Mouse (Mus musculus): ENCODE data around the gene 0610010K14Rik.

0610010K14Rik gene

DNA sequence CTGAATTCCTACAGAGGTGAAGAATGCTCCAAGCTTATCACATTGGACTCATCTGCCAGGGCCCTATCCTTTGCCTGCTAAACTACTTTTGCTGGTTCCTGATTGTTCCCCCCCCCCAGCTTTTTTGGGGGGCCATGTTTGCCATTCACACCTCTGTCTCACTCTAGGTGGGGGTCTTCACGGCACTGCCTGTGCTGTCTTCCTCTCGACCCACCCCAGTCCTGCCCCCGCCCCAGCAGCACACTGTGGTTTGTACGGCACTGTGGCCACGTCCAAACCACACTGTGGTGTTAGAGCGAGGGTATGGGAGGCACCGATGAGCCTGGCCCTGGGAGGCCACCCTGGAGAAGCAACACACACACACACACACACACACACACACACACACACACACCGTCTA lies 3.2 kb downstream of the 0610010K14Rik start:
- no peak for DNase-seq (ENCODE audit: low spot score)

DNA sequence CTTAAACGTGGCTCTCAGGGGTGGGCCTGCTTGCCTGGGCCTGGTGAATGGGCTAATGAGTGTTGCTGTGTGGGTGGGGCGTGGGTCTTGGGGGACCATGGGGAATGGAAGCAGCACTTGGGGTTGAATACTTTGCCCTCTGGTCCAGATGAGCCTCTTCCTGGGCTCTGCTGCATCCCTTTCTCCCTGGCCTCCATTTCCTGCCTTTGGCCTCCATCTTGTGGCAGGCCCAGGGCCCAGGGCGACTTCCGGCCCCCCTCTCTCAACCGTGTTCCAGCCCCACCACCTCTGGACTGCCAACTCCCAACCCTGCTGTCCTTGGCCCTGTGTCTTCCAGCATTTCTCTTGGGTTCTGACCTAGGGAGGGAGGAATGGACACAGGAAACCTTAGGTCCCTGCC lies 3.7 kb downstream of the 0610010K14Rik start:
- no peak for DNase-seq (ENCODE audit: low spot score)

DNA sequence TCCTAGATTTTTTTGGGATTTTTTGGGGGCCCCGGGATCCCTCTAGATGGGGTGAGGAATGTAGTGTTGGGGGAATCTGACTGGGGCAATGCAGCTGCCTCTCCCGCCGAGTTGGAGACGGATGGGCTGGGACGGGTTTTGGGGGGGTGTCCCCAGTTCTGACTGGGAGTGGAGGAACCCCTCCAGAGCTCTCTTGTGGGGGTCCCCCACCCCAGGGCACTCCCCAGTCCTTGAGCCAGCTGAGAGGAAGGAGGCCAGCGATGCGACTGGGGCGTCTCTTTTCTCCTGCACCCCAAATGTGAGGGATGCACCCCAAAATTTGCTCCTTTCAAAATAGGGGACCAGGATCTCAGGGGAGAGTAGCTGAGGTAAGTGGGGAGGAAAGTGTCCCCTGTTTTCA lies 4.7 kb downstream of the 0610010K14Rik start:
- DNase-seq (ENCODE audit: low spot score): no peak

DNA sequence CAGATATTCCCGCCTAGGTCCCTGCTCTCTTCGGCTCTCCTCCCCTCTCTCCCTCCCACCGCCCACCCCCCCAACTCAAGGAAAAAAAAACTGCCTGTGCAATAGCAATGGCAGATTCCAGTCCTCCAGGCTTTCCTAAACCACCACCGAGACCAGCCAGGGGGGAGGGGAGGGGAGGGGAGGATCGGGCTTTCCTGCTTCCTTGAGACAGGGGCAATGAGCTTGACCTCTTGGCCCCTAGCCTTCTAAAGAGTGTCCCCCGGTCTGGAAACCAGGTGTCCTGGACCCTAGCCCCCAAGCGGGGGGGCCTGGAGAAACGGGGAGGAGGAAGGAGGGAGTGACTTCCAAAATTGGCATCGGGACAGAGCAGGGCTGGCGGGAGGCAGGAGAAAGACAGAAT lies 5.2 kb downstream of the 0610010K14Rik start:
- DNase-seq (ENCODE audit: low spot score): no peak

DNA sequence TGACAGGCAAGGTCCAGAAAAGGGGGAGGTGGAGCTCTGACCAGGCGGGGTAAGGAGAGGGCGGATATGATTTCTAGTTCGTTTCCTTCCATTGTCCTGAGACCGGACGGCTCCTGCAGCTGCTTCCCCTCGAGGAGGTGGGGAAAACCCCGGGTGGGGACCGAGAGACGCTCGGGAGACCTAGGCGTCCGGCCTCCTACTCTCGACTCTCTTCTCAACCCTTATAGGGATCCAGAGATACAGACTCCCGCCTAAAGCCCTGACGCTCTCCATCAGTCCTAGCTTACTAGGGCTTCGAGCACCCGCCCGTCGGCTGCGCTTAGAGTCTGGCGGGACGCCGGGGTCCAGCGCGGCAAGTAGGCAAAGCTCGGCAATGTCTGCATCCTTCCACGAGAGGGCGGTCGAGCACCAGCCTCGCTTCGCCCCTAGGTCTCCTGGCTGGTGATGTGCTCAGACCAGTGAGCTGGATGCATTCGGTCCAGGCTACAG lies 7.4 kb downstream of the 0610010K14Rik start:
- DNase-seq (ENCODE audit: low spot score): peak; percentile 79

DNA sequence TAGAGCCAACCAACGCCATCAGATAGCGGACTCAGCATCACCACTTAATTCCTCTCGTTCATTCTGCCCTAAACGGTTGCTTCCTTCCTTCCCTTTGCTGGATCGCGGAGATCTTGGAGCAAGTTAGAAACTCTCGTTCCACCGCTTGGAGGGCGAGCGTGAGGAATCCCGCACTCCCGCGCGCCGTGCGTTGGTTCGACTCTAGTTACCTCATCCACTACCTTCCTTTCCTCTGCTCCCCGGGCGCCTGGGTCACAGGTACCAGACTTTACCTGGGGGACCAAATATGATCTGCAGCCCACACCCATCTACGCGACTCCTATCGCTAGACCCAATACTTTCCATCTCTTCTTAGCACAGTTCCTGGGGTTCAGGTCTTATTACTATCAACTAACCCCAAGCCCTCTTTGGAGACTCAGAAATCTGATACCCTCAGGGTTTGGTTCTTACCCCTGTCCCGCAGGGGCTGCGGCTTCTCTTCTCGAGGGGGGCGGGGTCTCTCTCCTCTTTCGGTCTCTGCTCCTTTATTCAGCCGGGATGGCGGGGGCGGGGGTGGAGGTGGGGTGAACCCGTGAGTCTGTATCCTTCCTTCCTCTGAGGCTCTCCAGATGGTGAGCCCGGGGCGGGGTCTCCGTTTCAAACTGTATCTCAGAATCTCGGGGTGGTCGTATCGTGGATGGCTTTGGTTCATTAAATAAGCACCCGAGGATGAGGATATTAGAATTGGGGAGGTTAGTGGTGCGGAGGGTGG lies 8.3 kb downstream of the 0610010K14Rik start, which contains the start of gene Bcl6b:
Gene Bcl6b (minus strand): TSS at position 539 of the 751 bp plus-strand sequence.
- DNase-seq (ENCODE audit: low spot score): no peak

DNA sequence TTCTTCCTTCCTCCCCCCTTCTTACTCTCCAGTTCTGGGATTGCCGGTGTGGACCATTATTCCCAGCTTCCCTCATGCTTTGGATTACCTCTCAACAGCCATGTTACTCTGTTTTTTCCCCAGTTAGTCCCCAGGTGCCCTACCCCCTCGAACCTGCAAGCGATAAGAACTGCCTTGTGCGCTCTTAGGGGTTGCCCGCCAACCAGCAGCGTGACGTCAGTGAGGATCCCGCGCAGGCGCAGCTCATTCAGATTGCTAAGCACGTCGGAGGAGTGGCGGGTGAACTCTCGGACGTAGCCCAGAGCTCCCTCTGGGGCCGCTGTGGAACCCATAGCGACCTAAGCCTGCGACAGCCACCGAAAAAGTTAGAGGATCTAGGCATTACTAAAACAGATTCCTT lies 8.9 kb downstream of the 0610010K14Rik start:
- peak; percentile 76 for DNase-seq (ENCODE audit: low spot score)

DNA sequence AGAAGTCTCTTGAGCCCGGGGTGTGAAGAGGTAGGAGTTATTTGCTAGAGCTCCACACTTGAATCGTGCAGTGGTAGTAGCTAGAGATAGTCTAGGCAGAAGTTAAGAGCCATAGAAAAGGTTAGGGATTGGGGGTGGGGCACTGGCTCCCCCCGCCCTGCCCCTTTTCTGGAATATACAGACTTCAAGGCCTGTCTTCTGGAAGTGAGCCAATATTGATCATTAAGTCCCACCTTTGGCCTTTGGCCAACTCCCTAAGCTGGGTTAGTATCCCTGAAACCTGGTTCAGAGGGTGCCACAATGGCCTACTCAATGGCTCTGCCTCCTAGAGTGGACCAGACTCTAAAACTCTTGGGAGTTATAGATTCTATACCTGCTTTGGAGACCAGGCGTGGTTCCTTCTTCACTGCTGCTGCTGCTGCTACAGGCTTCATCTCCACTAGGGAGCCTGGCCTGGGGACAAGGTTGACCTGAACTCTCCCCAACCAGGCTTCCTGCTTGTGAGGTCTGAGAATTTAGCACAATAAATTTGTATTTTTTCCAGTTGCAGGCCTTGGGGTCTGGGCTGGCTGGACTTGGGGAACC lies 10.0 kb downstream of the 0610010K14Rik start:
- DNase-seq (ENCODE audit: low spot score): no peak

DNA sequence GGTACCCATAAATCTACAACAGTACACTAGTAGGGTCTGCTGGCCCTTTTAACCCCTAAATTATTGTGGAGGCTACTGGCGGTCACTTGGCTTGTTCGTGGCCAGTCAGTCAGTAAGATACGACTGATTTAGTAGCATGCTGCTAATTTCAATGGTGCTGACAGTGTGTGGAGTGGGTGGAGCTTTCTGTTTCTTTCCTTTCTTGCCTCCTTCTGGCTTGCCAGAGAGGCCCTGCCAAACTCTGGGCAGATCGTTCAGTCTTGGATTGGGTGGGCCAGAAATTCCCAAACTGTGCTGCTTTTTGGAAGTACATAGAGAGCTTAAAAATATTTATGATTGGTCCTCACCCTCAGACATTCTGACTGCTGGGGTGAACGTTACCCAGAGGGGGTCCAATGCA lies 10.6 kb downstream of the 0610010K14Rik start:
- DNase-seq (ENCODE audit: low spot score): no peak

DNA sequence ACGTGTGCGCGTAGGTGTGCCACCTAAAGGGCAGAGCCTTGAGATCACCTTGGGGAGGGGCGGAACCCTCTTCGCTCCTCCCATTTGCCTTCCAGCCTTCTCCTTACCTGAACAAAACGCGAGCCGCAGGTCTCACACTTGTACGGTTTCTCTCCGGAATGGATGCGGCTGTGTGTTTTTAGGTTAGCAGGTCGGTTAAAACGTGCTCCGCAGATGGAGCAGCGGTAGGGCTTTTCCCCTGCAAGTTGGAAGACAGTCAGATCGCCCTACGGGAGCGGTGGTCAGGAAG lies 11.2 kb downstream of the 0610010K14Rik start:
- no peak for DNase-seq (ENCODE audit: low spot score)

DNA sequence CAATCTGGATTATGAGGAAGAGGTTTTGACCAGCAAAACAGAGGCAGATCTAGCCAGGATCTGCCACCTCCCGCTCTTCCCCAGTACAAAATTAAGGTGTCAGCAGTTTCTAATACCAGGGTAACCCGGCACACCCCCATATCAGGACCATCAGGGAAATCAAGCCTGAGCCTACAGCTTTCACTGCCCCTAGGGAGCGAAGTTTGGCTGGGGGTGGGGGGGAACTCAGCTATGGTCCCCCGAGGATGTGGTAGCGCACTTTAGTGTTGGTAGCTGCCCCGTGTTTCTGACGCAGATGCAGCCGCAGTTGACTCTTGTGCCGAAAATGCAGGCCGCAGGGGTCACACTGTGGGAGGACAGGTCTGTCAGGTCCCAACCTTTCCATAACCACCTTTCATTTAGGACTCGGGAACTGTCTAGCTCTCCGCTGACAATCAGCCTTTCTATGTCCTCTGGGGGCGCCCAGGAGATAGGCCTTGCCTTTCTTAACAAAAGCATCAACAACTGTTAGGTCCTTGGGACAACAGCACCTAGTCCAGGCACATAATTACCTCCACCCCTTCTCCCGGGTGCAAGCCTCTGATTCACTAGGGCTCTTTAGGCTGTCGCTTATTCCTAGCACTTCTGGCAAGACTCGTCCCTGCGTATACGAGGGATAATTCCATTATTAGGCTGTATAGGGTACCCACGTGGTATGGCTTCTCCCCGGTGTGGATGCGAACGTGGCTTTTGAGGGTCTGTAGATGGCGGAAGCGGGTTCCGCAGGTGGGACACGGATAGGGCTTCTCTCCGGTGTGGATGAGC lies 11.7 kb downstream of the 0610010K14Rik start:
- no peak for DNase-seq (ENCODE audit: low spot score)

DNA sequence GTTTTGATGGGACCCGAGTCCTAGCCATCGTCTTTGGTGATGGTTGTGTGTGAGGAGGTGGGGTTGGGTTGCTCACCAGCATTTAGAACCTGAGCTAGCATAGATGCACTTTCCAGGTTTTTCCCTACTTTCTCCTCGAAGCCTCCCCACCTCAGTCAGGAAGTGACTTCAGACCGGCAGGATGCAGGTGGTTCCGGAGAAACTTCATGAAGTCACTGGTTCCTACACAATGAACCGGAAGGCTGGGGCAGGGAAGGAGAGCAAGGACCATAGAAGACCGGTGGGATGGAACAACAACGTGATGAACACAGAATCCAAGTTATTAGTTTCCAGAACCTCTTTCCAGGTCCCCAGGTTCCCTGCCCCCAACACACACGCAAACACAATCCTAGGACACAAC lies 14.0 kb downstream of the 0610010K14Rik start:
- DNase-seq (ENCODE audit: low spot score): no peak

DNA sequence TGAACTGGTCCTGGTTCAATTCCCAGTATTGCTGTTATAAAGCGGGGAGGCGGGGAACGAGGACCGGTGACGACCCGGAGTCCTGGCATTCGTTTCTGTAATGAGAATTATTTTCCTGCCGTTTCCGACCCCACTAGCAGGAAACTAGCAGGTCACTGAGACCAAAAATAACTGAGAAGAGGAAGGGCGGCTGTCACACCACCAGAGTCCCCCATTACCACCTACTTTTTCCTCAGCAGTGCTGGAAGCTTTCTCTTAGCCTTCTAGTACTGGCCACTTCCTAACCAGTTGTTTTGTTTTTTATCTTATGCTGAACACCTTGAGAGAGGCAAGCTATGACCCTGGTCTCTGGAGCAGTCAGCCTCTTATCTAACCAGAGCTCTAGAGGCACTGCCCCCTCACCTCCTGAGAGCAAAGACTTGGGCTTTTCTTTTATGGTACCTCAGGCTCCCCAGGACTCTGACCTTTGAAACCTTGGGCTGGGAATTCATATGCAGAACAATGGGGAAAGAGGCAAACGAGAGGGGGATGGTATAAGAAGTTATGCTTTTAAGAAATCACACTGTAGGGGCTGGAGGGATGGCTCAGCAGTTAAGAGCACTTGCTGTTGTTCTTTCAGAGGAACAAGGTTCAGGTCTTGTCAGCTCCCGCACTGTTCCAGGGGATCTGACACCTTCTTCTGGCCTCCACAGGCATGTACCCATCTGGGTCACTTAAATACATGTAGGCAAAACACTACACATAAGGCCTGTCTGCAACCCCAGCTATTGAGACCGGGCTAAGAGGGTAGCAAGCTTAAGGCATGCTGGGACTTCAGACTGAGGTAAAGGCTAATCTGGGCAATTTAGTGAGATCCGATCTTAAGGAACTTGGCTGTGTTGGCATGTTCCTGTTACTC lies 15.9 kb downstream of the 0610010K14Rik start:
- DNase-seq (ENCODE audit: low spot score): peak; percentile 38

DNA sequence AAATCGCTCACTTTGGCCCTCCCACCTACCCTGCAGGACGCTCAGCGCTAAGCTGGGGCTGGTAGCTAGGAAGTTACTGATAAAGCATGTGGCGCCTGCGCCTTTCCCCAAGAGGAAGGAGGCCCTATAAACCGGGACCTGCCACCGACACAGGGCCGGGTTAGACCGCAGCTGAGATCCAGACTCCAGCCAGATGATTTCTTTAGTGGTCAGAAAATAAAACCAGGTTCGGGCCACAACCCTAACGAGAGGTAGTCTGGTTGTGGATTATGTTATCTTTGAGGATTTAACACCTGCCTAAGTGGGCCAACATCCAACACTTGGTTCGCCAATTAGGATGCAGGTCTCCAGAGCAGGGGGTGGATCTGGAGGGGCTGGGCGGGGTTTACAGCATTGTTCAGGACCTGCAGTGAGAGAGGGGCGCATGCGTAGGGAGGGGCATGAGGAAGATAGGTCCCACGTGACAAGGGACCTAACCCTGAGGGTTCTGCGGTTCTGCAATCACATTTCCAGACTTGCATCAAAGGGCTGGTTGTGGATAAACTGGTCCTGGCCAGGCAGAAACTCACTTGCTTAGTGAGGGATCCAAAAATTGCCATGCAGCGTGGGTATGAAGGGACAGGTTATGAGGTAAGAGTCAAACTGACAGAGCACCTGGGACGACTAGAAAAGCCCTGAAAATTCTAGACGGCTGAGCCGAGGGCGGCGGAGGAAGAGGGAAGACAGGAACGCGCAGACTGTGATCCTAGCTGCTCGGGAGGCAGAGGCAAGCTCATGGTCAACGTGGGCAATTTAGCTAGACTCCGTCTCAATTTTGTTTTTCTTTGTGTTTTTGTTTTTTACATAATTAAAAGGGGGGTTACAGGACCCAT lies 16.7 kb downstream of the 0610010K14Rik start, which contains the start of gene Slc16a13:
Gene Slc16a13 (minus strand): TSS at position 334 of the 872 bp plus-strand sequence.
- peak; percentile 80 for DNase-seq (ENCODE audit: low spot score)

DNA sequence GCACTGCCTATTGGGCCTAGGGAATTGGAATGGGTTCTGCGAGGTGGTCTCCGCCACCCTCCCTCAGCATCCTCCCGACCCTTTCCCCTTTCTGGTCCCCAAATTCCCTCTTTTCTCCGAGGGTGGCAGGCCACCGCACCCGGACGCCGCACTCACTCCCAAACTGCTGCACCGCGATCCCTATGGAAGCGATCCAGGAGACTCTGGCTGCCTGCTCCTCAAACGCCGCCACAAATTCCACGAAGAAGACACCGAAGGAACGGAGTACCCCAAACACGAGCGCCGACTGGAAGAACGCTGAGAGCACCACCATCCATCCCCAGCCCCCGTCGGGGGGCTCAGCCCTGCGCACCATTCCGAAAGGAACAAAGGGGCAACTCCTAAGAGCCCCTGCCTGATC lies 17.4 kb downstream of the 0610010K14Rik start:
- DNase-seq (ENCODE audit: low spot score): no peak

DNA sequence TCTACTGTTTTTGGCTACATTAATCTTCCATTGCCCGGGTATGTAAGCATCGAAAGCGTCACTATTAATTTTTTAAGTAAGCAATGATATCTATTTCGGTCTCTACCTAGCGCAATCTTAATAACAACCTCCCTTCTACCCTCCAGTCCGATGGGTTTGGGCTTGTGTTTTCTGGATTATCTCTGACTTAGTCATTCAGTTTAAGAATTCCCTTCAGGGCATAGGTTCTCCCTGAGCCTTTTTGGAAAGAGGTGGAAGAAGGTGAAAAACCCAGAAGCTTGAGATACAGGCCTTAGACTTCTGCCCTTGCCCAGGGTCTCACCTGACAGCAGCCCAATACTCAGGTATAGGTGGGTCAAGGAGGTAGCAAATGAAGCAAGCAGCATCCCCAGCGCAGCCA lies 17.8 kb downstream of the 0610010K14Rik start:
- no peak for DNase-seq (ENCODE audit: low spot score)

DNA sequence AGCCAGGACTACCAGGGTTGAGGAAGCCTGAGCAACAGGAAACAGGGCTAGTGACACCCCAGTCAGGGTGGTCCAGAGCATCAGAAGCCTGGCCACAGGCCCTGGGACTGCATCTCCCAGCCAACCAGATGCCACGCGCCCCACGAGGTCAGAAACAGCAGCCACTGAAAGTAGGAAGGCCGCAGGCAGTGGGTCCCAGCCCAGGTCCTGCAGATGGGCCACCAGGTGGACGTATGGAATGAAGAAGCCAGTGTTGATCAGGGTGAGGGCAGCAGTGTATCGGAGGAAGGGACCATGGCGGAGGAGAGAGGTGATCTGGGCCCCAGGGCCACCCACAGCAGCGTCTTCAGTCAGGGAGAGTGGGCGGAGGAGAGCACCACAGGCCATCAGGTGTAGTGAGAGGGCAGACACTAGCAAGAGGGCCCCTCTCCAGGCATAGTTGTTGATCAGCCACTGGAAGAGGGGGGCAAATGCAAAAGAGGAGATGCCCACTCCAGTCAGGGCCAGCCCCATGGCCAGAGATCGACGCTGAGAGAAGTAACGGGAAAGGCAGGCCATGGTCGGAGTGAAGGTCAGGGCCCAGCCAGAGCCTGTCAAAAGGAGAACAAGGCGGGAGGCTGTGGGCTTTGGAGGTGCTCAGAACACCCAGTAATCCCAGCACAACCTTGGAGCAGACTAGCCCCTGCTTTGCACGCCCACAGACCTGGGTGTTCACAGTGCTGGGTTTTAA lies 18.8 kb downstream of the 0610010K14Rik start:
- DNase-seq (ENCODE audit: low spot score): no peak

DNA sequence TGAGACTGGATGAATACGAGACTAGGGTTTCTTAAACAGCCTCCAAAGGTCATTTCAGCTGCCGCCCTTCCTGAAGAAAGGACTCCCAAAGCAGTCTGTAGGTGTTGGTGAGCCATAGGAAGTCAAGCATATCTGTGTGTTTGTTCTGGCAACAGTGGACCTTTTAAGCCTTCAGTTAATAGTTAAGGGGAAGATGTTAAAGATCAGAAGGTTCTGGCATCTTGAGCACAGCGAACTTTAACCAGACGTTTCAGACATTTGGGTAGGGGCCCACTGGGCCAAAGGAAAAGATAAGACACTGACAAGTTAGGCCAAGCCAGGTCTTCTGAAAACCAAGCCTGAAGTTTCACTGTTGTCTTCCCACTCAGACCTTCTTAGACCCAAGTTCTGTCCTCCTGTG lies 19.7 kb downstream of the 0610010K14Rik start:
- no peak for DNase-seq (ENCODE audit: low spot score)

DNA sequence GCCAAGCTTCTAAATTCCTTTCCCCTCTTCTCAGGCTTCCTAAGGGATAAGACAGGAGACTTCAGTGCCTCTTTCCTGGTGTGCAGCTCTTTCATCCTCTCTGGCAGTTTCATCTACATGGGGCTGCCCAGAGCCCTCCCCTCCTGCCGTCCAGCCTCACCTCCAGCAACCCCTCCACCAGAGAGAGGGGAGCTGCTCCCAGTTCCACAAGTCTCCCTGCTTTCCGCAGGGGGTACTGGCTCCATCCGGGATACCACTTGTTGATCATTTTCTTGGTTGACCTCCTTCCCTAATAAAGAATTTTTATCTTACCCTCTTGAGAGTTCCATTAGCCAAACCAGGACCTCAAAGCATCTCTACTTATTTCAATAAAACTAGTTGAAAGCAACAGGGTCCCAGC lies 21.6 kb downstream of the 0610010K14Rik start:
- no peak for DNase-seq (ENCODE audit: low spot score)

DNA sequence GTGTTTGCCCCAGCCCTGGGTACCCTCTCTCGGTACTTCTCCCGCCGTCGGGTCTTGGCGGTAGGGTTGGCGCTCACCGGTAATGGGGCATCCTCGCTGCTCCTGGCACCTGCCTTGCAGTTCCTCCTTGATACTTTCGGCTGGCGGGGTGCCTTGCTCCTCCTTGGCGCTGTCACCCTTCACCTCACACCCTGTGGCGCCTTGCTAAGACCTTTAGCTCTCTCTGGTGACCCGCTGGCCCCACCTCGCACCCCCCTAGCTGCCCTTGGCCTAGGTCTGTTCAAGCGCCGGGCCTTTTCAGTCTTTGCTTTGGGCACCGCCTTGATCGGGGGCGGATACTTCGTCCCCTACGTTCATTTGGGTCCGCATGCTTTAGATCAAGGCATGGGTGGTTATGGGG lies 22.4 kb downstream of the 0610010K14Rik start:
- no peak for DNase-seq (ENCODE audit: low spot score)
